Mouse (Mus musculus) myocyte (in vitro differentiated cells): ENCODE measurements around the gene Dnah8.

Source experiments
- MAX ChIP-seq: IDR thresholded peaks from one replicate; pipeline ENCODE4 v1.6.1; 2011; ENCODE audit warnings: low read depth, mild to moderate bottlenecking, control low read depth
- MYOD1 ChIP-seq, 3 experiments: IDR thresholded peaks; one replicate each; pipeline ENCODE4 v1.6.1; 2011; ENCODE audit warnings: control low read depth in 2 of 3, low read depth in 2 of 3, mild to moderate bottlenecking in 2 of 3, moderate library complexity in 1 of 3; ENCODE audit not compliant: insufficient read length in 2 of 3, control insufficient read depth in 1 of 3
- POLR2A ChIP-seq: IDR thresholded peaks from one replicate; pipeline ENCODE4 v1.6.1; 2011; ENCODE audit warnings: low read depth, mild to moderate bottlenecking, control low read depth, moderate library complexity; ENCODE audit not compliant: insufficient read length
- SRF ChIP-seq: IDR thresholded peaks from one replicate; pipeline ENCODE4 v1.6.1; 2011; ENCODE audit warnings: low read depth; ENCODE audit not compliant: control insufficient read depth, insufficient read length
- USF1 ChIP-seq: IDR thresholded peaks from one replicate; pipeline ENCODE4 v1.6.1; 2011; ENCODE audit warnings: low read depth, mild to moderate bottlenecking, control low read depth, moderate library complexity

GRCm38 (mm10) chr17:30866281-30866680 is 242.1 kb downstream of the Dnah8 start:
- TF ChIP-seq POLR2A, result no peak
- TF ChIP-seq MAX, result no peak
- TF ChIP-seq SRF, result no peak
- TF ChIP-seq USF1, result no peak
- no peak for TF ChIP-seq MYOD1 (IDR thresholded peaks at IDR 0.05; ENCODE audit: control insufficient read depth in 1 of 3, insufficient read length in 2 of 3, low read depth in 2 of 3)
